Mouse (Mus musculus): Measurements from ENCODE around the gene Psmd9. TPM values are rescaled to one million over a fixed set of nuclear protein-coding genes. Genes with fewer than 3 reads are reported as not detected.
A peak's percentile ranks its signal among the peaks of the same experiment; 100 is the strongest.

Psmd9 gene
- polyA plus RNA-seq, 1 experiment from 2014 or later, result 78.7 TPM

GRCm38 (mm10) chr5:123260698-123261097 lies 91.5 kb downstream of the Psmd9 start:
- H3K4me2 ChIP-seq (ENCODE audit: low read depth, low read length), result no peak overlapping the region
- no peaks in the 10 kb centered on the region for H3K27me3 ChIP-seq (ENCODE audit: control insufficient read depth, insufficient read depth, low read length)
- no peak overlapping the region for H3K4me3 ChIP-seq (ENCODE audit: low read depth, low read length)
- no peak overlapping the region for H3K9ac ChIP-seq (replicated peaks; ENCODE audit: low read depth, low read length)
- WGBS, result 72% methylated on average over 8 of the region's 8 CpGs
- H3K27ac ChIP-seq (ENCODE audit: low read depth, low read length), result no peak overlapping the region
- ATAC-seq (ENCODE audit: low read depth), result no peak
- H3K9me3 ChIP-seq (ENCODE audit: control insufficient read depth, low read length), result no peaks in the 10 kb centered on the region
- no peaks in the 10 kb centered on the region for H3K4me1 ChIP-seq (ENCODE audit: control insufficient read depth, insufficient read depth, low read length)
- H3K36me3 ChIP-seq (ENCODE audit: control insufficient read depth, insufficient read depth, low read length), result no peaks in the 10 kb centered on the region

DNA sequence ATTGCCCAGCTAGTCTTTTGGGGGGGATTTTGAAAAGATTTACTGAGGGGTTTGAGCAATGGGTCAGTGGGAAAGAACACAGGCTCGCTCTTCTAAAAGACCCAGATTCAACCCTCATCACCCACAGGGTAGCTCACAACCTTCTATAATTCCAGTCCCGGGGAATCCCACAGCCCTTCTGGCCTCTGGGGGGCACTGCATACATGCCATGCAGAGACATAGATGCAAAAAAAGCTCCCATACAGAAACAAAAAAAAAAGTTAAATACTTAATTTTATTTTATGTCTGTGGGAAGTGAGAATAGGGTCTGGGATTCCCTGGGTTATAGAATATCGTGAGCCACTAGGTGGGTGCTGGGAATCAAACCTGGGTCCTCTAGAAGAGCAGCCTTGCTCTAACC lies 97.7 kb downstream of the Psmd9 start:
- ATAC-seq (ENCODE audit: low read depth), result no peak
- no peaks in the 10 kb centered on the region for H3K4me1 ChIP-seq (ENCODE audit: control insufficient read depth, insufficient read depth, low read length)
- H3K9me3 ChIP-seq (ENCODE audit: control insufficient read depth, low read length), result no peaks in the 10 kb centered on the region
- no peak overlapping the region for H3K4me3 ChIP-seq (ENCODE audit: low read depth, low read length)
- H3K4me2 ChIP-seq (ENCODE audit: low read depth, low read length), result no peak overlapping the region
- H3K36me3 ChIP-seq (ENCODE audit: control insufficient read depth, insufficient read depth, low read length), result no peaks in the 10 kb centered on the region
- H3K27me3 ChIP-seq (ENCODE audit: control insufficient read depth, insufficient read depth, low read length), result no peaks in the 10 kb centered on the region
- H3K9ac ChIP-seq (replicated peaks; ENCODE audit: low read depth, low read length), result no peak overlapping the region
- no peak overlapping the region for H3K27ac ChIP-seq (ENCODE audit: low read depth, low read length)
- WGBS, result 88% methylated on average over 3 of the region's 3 CpGs

GRCm38 (mm10) chr5:123268477-123269474 lies 99.6 kb downstream of the Psmd9 start:
- Histone ChIP-seq H3K4me2 (ENCODE audit: low read depth, low read length) (no peak overlapping the region), H3K27me3 (ENCODE audit: control insufficient read depth, insufficient read depth, low read length) (no peaks in the 10 kb centered on the region), H3K9ac (replicated peaks; ENCODE audit: low read depth, low read length) (no peak overlapping the region), H3K4me3 (ENCODE audit: low read depth, low read length) (no peak overlapping the region), H3K4me1 (ENCODE audit: control insufficient read depth, insufficient read depth, low read length) (no peaks in the 10 kb centered on the region), H3K36me3 (ENCODE audit: control insufficient read depth, insufficient read depth, low read length) (no peaks in the 10 kb centered on the region), H3K9me3 (ENCODE audit: control insufficient read depth, low read length) (no peaks in the 10 kb centered on the region), H3K27ac (ENCODE audit: low read depth, low read length) (no peak overlapping the region)
- no peak for ATAC-seq (ENCODE audit: low read depth)
- WGBS, result 80% methylated on average over 28 of the region's 28 CpGs

- Histone ChIP-seq H3K4me1 (ENCODE audit: control insufficient read depth, insufficient read depth, low read length) (0 out of 2 replicates have a peak, but pooled peaks cover under 1% of the 10 kb centered on the region), H3K9me3 (ENCODE audit: control insufficient read depth, low read length) (no peaks in the 10 kb centered on the region), H3K4me3 (ENCODE audit: low read depth, low read length) (no peak overlapping the region), H3K9ac (replicated peaks; ENCODE audit: low read depth, low read length) (no peak overlapping the region), H3K4me2 (ENCODE audit: low read depth, low read length) (no peak overlapping the region), H3K36me3 (ENCODE audit: control insufficient read depth, insufficient read depth, low read length) (no peaks in the 10 kb centered on the region), H3K27ac (ENCODE audit: low read depth, low read length) (no peak overlapping the region), H3K27me3 (ENCODE audit: control insufficient read depth, insufficient read depth, low read length) (no peaks in the 10 kb centered on the region)
- 64% methylated on average over 11 of the region's 11 CpGs for WGBS
- no peak; the same call in 1 of the 2 replicates for ATAC-seq (ENCODE audit: low read depth)
Observed at GRCm38 (mm10) chr5:123270917-123271316, 101.7 kb downstream of the Psmd9 start.

GRCm38 (mm10) chr5:123272927-123273326 lies 103.7 kb downstream of the Psmd9 start:
- no peak overlapping the region for H3K4me3 ChIP-seq (ENCODE audit: low read depth, low read length)
- no peaks in the 10 kb centered on the region for H3K9me3 ChIP-seq (ENCODE audit: control insufficient read depth, low read length)
- 49% methylated on average over 5 of the region's 5 CpGs for WGBS
- ATAC-seq (ENCODE audit: low read depth), result no peak
- H3K4me2 ChIP-seq (ENCODE audit: low read depth, low read length), result no peak overlapping the region
- H3K9ac ChIP-seq (replicated peaks; ENCODE audit: low read depth, low read length), result no peak overlapping the region
- H3K27ac ChIP-seq (ENCODE audit: low read depth, low read length), result no peak overlapping the region
- no peaks in the 10 kb centered on the region for H3K36me3 ChIP-seq (ENCODE audit: control insufficient read depth, insufficient read depth, low read length)
- peaks cover 7% of the 10 kb centered on the region; the same call in 1 of the 2 replicates for H3K4me1 ChIP-seq (ENCODE audit: control insufficient read depth, insufficient read depth, low read length)
- H3K27me3 ChIP-seq (ENCODE audit: control insufficient read depth, insufficient read depth, low read length), result no peaks in the 10 kb centered on the region

- Histone ChIP-seq H3K4me2 (ENCODE audit: low read depth, low read length) (no peak overlapping the region), H3K9me3 (ENCODE audit: control insufficient read depth, low read length) (no peaks in the 10 kb centered on the region), H3K4me1 (ENCODE audit: control insufficient read depth, insufficient read depth, low read length) (peaks cover 7% of the 10 kb centered on the region; the same call in 1 of the 2 replicates), H3K4me3 (ENCODE audit: low read depth, low read length) (no peak overlapping the region), H3K36me3 (ENCODE audit: control insufficient read depth, insufficient read depth, low read length) (no peaks in the 10 kb centered on the region), H3K27me3 (ENCODE audit: control insufficient read depth, insufficient read depth, low read length) (no peaks in the 10 kb centered on the region), H3K27ac (ENCODE audit: low read depth, low read length) (peak overlapping the region; percentile 46), H3K9ac (replicated peaks; ENCODE audit: low read depth, low read length) (no peak overlapping the region)
- ATAC-seq (ENCODE audit: low read depth), result no peak
- 64% methylated on average over 9 of the region's 9 CpGs for WGBS
Observed at GRCm38 (mm10) chr5:123276636-123277341, 107.6 kb downstream of the Psmd9 start.

- Histone ChIP-seq H3K4me3 (ENCODE audit: low read depth, low read length) (no peak overlapping the region), H3K4me2 (ENCODE audit: low read depth, low read length) (no peak overlapping the region), H3K9me3 (ENCODE audit: control insufficient read depth, low read length) (no peaks in the 10 kb centered on the region), H3K27ac (ENCODE audit: low read depth, low read length) (peak overlapping the region; percentile 46), H3K27me3 (ENCODE audit: control insufficient read depth, insufficient read depth, low read length) (no peaks in the 10 kb centered on the region), H3K9ac (replicated peaks; ENCODE audit: low read depth, low read length) (no peak overlapping the region), H3K4me1 (ENCODE audit: control insufficient read depth, insufficient read depth, low read length) (peaks cover 7% of the 10 kb centered on the region; the same call in 1 of the 2 replicates), H3K36me3 (ENCODE audit: control insufficient read depth, insufficient read depth, low read length) (no peaks in the 10 kb centered on the region)
- ATAC-seq (ENCODE audit: low read depth), result peak; percentile 44
- WGBS, result 34% methylated on average over 7 of the region's 7 CpGs
Observed at GRCm38 (mm10) chr5:123277342-123277701, 108.1 kb downstream of the Psmd9 start.

DNA sequence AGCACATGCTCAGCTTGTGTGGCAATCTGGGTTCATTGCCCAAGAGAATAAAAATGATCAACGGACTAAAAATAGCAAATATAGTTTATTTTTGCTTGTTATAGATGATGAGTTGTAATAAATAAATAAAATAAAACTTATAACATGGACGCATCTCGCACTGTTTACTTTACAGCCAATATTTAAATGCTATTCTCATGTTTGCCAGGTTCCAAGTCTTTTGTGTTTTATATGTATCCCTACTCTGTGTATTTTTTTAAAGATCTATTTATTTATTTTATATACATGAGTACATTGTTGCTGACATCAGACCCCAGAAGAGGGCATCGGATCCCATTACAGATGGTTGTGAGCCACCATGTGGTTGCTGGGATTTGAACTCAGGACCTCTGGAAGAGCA lies 108.5 kb downstream of the Psmd9 start:
- no peak overlapping the region; the same call in 1 of the 2 replicates for H3K27ac ChIP-seq (ENCODE audit: low read depth, low read length)

DNA sequence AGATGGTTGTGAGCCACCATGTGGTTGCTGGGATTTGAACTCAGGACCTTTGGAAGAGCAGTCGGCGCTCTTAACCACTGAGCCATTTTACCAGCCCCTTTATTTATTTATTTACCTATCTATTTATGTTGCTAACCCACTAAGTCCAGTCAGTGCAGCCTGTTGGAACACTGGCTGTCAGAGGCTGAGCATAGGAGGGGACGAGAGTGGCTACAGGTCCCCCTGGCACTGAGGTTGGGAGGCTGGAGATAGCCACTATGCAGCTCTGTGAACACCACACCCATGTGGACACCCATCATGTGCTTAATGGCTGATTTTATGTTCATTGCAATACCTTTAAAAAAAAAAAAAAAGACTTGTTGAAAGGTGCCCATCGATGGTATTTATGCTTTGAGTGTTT lies 110.0 kb downstream of the Psmd9 start:
- H3K4me3 ChIP-seq (ENCODE audit: low read depth, low read length), result no peak overlapping the region
- no peaks in the 10 kb centered on the region for H3K36me3 ChIP-seq (ENCODE audit: control insufficient read depth, insufficient read depth, low read length)
- no peaks in the 10 kb centered on the region for H3K27me3 ChIP-seq (ENCODE audit: control insufficient read depth, insufficient read depth, low read length)
- WGBS, result 95% methylated on average over 4 of the region's 4 CpGs
- H3K4me2 ChIP-seq (ENCODE audit: low read depth, low read length), result no peak overlapping the region
- H3K4me1 ChIP-seq (ENCODE audit: control insufficient read depth, insufficient read depth, low read length), result peaks cover 7% of the 10 kb centered on the region; the same call in 1 of the 2 replicates
- no peak overlapping the region for H3K27ac ChIP-seq (ENCODE audit: low read depth, low read length)
- no peaks in the 10 kb centered on the region for H3K9me3 ChIP-seq (ENCODE audit: control insufficient read depth, low read length)
- no peak for ATAC-seq (ENCODE audit: low read depth)
- H3K9ac ChIP-seq (replicated peaks; ENCODE audit: low read depth, low read length), result no peak overlapping the region

More for the DNA sequence above, 108.5 kb downstream of the Psmd9 start:
- Histone ChIP-seq H3K27me3 (ENCODE audit: control insufficient read depth, insufficient read depth, low read length) (no peaks in the 10 kb centered on the region), H3K9me3 (ENCODE audit: control insufficient read depth, low read length) (no peaks in the 10 kb centered on the region), H3K36me3 (ENCODE audit: control insufficient read depth, insufficient read depth, low read length) (no peaks in the 10 kb centered on the region), H3K4me1 (ENCODE audit: control insufficient read depth, insufficient read depth, low read length) (peaks cover 7% of the 10 kb centered on the region; the same call in 1 of the 2 replicates), H3K9ac (replicated peaks; ENCODE audit: low read depth, low read length) (no peak overlapping the region), H3K4me3 (ENCODE audit: low read depth, low read length) (no peak overlapping the region), H3K4me2 (ENCODE audit: low read depth, low read length) (no peak overlapping the region)
- no peak for ATAC-seq (ENCODE audit: low read depth)
- WGBS, result 82% methylated on average over 4 of the region's 4 CpGs

Data from neural tube, embryonic 14.5 days (tissue).